Mouse (Mus musculus) monocyte, adult 5-6 weeks (primary cell): Measurements from ENCODE around the gene D430042O09Rik. TPM values are rescaled to one million over a fixed set of nuclear protein-coding genes. Genes with fewer than 3 reads are reported as not detected.
A peak's percentile ranks its signal among the peaks of the same experiment; 100 is the strongest.
"Not testable (repeated sequence)": the region's sequence is repeated elsewhere in the genome, so short reads cannot be mapped to it uniquely, and the experiment has no call there.

ENCODE experiments used
- ATAC-seq: fragments of 153-309, 156-312 bp; replicated peaks from 2 replicates; pipeline ENCODE4 v1.8.0; 2017; ENCODE audit warnings: mild to moderate bottlenecking; ENCODE audit not compliant: low TSS enrichment, insufficient number of reproducible peaks, severe bottlenecking, poor library complexity, low FRiP score
- total RNA-seq: library from RNA; stranded (forward); fragments of 200-1000, 200-491, 200-594 nt; gene quantifications from 3 replicates; pipeline ENCODE4 v1.2.3, GENCODE M21; 2017

D430042O09Rik gene
- total RNA-seq, result 10.9 to 14.0 TPM (median 12.3 TPM) in 3 replicates

DNA sequence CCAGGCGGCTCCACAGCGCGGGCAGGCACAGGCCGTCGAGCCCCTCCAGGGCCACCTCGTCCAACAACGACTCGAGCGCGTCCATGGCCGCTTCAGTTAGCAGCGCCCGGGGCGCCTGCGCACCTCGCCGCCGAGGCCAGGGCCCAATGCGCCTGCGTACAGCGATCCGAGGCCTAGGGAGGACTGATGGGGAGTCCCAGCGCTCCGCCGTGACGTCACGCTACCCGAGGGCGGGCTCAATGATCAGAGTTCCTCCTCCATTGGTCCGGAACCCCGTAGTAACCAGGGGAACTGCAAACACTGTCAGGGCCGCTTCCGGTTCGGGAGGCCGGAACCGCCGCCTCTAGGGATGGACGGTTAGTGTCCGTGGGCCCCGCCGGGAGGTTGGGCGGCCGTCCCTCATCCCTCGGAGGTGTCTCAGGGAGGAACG is at the start of gene D430042O09Rik, which contains the start of gene Gtf3c1:
Gene D430042O09Rik, plus strand, starts transcription at position 296 of the 430 bp plus-strand sequence.
Gene Gtf3c1, minus strand, starts transcription at position 188 of the 430 bp plus-strand sequence.
- peak; percentile 99 for ATAC-seq

DNA sequence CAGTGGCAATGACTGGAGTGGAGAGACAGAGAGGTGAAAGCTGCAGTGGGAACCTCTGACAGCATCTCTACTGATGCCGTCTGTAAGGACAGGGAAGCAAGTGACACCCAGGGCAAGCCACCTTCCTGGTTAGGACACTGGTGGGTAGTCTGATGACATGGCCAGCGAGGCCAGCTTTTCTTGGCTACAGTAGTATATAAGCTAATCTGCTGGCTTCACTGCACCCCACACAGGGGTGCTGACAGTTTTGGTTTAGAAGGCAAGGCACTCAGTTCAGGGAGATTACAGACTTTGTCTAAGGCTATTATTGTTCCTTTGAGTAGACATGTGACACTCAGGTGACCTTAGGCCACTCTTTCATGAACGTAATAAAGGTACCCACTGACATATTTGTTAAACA is 44.0 kb upstream of the D430042O09Rik start:
- no peak for ATAC-seq

DNA sequence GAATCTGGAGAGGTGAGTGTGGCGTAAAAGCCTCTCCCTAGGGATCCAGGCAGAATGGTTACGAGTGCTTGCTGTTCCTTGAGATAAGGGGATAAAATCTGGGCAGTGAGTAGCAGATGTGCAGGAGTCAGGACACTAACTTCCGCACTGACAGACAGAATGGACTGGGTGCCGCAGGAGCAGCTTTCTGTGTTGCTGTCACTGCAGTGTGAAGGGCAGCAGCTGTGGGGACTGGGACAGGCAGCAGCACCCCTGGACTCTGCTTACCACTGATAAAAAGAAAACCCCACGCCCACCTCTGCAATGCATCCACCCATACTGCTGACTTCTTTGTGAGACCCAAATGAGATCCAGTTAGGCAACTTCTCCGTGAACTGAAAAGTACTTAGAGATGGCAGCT is 36.8 kb upstream of the D430042O09Rik start:
- no peak for ATAC-seq

DNA sequence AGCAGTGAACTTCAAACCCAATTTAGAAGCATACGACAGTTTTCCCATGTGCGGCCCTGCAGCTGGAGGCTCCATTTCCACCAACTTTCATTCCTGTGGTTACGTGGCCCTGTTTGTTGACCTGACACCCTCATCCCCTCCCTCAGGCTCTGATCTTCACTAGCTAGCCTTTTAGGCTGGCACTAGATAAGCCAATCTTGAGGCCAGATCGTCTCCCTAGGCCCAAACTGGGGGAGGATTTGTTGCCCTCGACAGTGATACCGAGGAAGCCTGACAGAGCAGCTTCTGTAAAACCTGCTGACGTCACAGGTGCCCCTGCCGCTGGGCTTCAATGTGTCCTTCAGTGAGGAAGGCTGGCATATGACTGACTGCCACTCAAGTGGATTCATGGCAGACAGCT is 36.3 kb upstream of the D430042O09Rik start:
- ATAC-seq, result no peak

DNA sequence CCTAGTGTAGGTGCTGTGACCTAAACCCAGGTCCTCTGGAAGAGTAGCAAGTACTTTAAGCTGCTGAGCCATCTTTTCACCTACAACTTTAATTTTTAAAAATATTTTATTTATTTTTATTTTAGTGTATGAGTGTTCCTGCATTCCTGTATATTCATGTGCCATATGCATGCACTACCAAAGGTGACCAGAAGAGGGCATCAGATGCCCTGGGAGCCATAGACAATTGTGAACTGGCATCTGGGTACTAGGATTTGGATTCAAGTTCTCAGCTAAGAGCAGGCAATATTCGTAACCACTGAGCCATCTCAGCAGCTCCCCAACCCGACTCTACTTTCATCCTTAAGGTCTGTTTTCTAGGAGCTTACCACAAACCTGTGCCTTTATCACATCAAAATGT is 32.8 kb upstream of the D430042O09Rik start:
- ATAC-seq, result 0 out of 2 replicates have a peak, but pooled peaks have one; percentile 41

DNA sequence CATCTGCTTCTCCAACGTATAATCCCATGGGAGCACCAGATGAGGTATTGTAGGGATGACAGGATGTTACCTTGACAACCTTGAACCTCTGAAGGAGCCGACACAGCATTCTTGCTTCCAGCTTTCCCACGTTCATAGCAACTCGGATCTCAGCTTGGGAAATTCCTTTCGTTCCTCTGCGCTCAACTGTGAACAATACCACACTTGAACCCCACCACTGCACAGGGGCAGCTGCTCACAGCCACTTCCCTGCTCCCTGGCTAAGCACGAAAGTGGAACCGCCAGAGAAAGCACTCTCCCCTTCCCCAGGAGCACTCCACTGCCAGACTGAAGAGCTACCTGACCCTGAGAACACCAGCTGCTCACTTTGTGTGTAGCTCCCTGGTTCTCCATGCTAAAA is 28.9 kb upstream of the D430042O09Rik start:
- no peak for ATAC-seq

DNA sequence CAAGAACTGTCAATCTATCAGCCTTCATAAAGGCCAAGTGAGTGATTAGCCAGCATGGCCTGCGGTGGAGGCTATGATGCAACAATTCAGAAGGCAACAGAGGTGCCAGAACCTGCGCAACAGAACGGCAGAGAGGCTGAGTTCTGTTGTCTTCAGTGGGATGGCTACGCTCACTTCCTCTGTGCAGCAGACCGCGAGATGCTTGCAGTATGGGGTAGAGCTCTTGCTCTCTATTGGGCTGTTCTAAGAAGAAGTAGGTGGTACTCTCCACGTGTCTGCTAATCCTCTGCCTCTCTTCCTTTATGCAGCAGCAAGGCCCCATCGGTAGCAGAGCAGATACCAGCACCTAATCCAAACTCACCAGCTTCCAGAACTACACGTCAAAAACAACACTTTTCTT is 27.8 kb upstream of the D430042O09Rik start:
- ATAC-seq, result no peak

DNA sequence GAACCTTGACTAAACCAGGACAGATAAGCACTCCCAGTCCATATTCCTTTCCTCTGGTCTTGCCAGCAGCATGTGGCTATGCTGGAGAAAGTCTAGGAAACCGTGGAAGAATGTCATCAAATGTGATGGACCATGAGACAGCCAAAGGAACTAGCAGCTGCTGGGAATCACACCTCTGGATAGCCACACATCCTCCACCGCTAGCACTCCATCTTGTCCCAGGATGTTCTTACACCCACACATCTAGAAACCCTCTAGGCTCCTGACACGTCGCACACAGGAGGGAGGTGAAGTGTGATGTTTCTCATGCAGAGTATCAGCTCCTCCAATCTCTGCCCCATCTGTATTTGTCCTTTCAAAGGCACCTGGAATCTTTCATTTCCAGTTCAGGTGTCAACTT is 17.2 kb upstream of the D430042O09Rik start:
- no peak for ATAC-seq

DNA sequence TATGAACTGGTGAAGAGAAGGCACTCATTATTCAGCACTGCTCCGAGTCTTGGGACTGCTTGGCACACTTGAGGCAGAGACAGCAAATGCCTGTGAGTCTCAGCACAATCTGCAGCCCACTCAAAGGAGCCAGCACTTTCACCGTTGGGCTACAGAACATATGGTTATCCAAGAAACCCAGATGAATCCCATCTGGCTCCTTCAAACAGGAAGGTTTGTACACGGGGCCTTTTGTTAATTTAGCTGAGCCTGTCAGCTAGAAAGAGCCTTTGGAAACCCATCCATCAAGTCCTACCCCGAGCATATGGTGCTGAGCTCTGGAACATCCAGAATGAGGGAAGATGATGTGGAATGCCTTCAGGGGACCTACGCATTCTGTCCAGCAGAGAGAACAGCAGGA is 13.6 kb upstream of the D430042O09Rik start:
- no peak for ATAC-seq

DNA sequence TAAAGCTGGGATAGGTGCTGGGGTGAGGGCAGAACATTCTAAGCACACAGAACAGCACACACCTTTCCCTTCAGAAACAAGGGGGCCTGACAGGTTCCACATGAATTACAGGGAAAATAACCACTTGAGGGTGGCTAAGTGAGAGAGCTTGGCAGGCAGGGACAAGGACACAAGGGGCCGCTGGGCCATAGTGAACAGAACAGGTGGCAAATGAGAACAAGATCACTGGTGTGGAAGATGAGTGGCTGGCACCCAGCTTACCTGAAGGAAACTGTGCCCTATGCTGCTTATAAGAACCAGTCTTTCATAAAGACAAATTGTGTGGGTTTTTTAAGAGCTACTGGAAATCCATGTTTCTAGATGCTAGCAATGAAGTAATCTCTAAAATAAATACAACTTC is 4.9 kb upstream of the D430042O09Rik start:
- no peak for ATAC-seq

DNA sequence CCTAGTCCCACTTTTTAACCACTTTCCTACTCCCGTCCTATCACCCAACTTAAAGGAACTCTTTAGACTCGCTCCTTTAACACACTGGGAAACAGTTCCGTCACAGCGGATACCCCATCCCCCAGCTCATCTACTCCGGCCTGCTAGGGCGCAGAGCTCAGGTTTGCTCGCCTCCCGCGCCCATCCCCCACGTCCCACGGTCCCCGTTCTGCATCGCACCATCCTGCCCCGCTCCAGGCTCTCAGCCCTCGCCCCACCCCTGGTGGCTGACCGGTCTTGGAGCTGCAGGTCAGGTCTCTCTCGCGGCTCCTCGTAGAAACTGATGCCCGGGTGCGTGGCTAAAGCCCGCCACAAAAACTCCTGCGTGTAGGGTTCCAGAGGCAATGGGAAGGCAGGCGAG is 502 bp upstream of the D430042O09Rik start:
- 0 out of 2 replicates have a peak, but pooled peaks have one; percentile 16 for ATAC-seq

DNA sequence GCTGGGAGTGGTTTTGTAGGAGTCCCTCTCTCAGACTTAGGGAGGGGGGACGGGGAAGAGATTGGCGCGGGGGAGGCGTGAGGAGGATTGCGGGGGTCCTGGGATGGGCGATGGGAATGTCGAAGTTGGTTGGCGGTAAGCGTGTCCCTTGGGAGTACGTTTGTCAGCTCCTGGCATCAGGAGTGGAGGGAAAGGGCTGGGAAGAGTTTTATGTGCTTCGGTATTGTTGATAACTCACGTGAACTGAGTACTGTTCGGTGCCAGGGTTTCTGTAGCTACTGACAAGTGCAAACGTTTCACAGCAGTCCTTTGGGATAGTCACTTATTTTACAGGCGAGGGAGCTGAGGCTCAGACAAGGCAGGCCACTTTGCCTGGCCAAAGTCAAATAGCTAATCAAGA is 412 bp downstream of the D430042O09Rik start:
- no peak for ATAC-seq

DNA sequence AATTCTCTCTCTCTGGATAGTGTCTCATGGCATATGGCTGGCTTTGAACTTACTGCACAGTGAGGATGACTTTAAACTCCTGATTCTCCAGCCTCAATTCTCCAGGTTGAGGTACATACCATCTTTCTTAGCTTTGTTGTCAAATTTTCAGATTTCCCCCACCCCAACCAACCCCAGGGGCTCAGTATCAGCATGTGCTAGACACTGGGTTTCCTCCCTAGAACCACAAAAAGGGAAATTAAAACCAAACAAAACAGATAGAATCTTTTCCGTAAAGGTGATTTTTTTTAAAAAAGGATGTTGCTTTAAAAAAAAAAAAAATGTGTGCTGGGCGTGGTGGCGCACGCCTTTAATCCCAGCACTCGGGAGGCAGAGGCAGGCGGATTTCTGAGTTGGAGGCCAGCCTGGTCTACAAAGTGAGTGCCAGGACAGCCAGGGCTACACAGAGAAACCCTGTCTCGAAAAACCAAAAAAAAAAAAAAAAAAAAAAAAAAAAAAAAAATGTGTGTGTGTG is 5.9 kb downstream of the D430042O09Rik start:
- ATAC-seq, result not testable (repeated sequence)

DNA sequence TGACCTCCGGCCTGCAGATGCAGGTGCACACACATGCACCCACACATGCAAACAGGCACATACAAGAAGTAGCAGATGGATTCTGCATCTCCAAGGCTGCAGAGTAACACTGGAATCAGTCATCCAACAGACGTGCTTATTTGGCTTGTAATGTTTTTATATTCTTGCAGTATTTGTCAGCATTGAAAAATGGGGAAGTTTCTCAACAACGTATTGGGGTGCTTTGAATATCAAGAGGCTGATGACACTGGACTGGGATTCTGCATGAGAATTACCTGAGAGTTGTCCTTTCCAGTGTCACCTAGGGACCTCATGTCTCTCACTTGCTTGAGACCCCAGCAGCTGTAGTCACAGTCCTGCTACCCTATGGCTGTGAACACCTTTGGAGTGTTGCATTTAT is 7.1 kb downstream of the D430042O09Rik start:
- no peak for ATAC-seq

DNA sequence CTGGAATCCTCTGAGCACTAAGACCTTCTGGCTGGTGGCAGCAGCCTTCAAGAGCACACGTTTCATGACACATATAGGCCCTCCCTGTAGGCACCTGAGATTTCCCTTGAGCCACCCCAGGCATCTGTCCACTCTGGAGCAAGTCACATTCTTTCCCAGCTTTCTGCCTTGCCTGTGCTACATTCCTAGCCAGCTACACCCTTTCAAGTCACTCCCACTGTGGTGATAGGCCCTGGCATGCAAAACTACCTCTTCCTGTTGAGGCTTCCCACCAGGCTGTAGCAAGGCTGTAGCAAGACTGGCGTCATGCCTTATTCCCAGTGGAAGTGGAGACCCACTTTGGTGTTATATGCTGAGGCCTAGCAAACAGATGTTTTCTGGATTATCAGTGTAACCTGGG is 9.0 kb downstream of the D430042O09Rik start:
- no peak for ATAC-seq

DNA sequence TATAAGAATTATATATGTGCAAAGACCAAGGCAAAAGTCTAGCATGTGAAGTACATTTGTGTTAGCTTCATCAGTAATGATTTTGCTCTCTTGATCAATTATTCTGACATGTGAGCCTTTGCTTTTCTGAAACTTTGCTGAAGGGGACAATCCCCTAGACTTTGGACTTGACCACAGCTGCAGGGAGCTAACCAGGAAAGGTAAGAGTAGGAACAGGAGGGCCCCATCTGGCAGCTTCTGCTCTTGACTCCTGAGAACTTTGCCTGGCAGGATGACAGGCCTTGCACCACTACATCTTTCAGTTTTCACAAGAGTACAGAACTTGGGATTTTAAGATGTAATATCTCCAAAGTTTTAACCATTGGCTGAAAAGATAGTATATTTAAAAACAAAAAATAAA is 9.9 kb downstream of the D430042O09Rik start:
- no peak for ATAC-seq

DNA sequence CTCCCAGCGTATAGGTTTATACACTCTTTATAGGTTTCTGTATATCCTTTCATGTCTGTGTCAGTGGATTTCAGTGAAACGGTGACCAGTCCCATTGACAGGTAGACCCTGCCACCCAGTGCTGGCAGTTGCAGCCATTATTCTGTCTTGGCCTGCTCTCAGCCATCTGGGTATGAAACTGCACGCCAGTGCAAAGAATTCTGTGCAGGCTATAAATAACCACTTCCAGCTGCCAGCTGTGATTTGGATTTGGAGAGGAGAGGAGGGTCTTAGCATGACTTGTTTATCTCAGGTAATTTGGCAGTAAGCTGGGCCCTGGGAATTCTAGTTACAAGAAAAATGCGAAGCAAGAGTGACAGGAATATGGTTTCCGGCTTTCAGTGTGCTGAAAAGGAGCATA is 12.7 kb downstream of the D430042O09Rik start:
- ATAC-seq, result no peak

DNA sequence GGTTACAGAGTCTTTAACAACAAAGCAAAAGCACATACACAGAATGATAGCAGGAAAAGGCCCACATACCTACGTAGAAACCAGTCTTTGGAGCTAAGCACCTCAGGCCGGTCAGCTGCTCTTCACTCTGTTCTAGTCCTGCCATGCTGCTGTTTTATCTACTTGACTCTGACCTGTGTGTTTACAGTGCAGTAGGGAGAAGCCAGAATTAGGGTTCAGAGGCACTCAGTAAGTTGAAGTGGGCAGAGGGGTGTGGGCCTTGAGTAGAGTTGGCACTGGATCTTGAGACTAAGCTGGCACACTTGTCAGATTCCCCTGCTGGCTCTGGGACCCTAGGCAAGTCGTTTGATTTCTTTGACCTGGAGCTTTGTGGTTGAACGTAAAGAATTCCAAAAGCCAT is 13.3 kb downstream of the D430042O09Rik start:
- no peak for ATAC-seq

DNA sequence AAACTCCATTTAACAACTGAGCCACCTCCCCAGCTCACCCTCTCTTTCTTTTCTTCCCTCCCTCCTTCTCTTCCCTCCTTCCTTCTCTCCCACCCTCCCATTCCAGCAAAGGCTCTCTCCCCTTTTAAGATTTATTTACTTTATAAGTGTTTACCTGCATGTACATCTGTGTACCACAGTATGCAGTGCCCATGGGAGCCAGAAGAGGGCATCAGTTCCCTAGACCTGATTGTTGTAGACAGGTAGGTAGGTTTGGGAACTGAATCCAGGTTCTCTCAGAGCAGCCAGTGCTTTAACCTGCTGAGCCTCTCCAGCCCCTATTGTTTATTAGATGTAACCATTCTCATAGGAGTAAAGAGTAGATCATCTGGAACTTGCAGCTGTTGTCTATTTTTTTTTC is 14.4 kb downstream of the D430042O09Rik start:
- ATAC-seq, result no peak

DNA sequence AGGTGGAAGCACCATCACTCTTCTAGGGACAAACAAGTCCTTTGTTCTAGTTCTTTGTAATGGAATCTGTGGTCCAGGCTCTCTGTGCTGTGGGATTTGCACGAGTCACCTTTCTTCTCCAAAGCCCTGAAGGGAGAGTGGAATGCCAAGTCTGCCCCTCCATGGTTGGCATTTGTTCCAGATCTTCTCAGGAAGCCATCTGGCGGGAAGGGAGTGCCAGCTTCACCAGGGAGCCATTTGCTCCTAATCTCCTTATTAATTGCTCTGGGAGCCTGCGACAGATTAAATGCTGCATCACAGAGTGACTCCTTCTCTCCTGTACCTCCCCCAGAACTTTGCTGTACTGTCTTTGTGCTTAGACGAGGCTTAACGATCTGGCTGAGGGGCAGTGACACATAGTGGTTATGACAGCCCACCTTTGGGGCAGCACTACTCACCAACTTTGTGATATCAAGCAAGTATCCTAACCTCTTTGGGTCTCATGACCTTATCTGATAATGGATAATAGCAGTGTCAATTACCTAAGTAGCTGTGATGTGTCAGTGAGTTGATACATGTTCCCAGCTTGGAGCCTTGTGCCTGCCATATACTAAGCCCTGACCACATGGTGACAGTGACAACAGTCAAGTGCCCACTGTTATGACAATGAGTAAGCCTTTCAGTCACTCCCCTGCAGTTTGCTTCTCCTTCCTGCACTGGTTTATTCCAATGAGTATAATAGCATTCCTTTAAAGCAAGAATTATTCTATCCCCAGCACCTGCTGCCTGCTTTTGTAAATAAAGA is 15.7 kb downstream of the D430042O09Rik start:
- ATAC-seq, result no peak
